13 mouse cellular contexts compared by ENCODE assay signal in genomic region chr12:25303500-25304050, GRCm38 (mm10).
DNase-seq lines count a peak whose midpoint lies in the region; ATAC-seq lines count a peak whose summit lies in the region.
"Had no signal": no experiment of that assay in that cellular context is flagged by ENCODE, and none has a peak within 500 bp of the region (broad histone marks: within the 10 kb centered on the region; RNA-seq: fewer than 3 reads in every experiment).

No protein-coding gene starts in this region.

- H3K4me1 ChIP-seq in heart, embryonic 13.5 days = peaks cover 47% of the 10 kb centered on the region

- no peak for DNase-seq in heart, postnatal 14 days
- peak; percentile 11 for DNase-seq in urinary bladder, postnatal 14 days (ENCODE audit: low spot score)
- no peak for DNase-seq in urinary bladder, postnatal 36 days (ENCODE audit: low spot score in 2 of 2)
- no peak for DNase-seq in adrenal gland, postnatal 36 days
- no peak for DNase-seq in right cerebral cortex, adult 18-20 months
- DNase-seq in adrenal gland, postnatal 10 days = no peak
- DNase-seq: forebrain, postnatal 0 days; gastrocnemius, postnatal 25 days had no signal

- no peaks in the 10 kb centered on the region for H3K36me3 ChIP-seq in heart, embryonic 13.5 days
- H3K36me3 ChIP-seq in macrophage (ENCODE audit: inconsistent target) = no peaks in the 10 kb centered on the region
- H3K36me3 ChIP-seq: limb, embryonic 13.5 days; midbrain, embryonic 13.5 days had no signal

- H3K79me2 ChIP-seq in macrophage (ENCODE audit: inconsistent target) = no peaks in the 10 kb centered on the region

- no peaks in the 10 kb centered on the region for H3K27me3 ChIP-seq in heart, embryonic 13.5 days (replicated peaks)
- H3K27me3 ChIP-seq: limb, embryonic 13.5 days; midbrain, embryonic 13.5 days had no signal

- no peak overlapping the region for H3K9ac ChIP-seq in heart, embryonic 13.5 days
- H3K9ac ChIP-seq: forebrain, postnatal 0 days; limb, embryonic 13.5 days; midbrain, embryonic 13.5 days had no signal

- H3K4me2 ChIP-seq in heart, embryonic 13.5 days = no peak overlapping the region
- H3K4me2 ChIP-seq: limb, embryonic 13.5 days; midbrain, embryonic 13.5 days had no signal

- 48% methylated on average over 7 of the region's 7 CpGs for WGBS in heart, embryonic 13.5 days
- 17% methylated on average over 7 of the region's 7 CpGs for WGBS in macrophage (ENCODE audit: missing documents)

- intact Hi-C loops in heart, postnatal 14 days (cut with DNase I) = no loop called here

- no peak for ATAC-seq in heart, embryonic 13.5 days (ENCODE audit: extremely low read depth, insufficient number of reproducible peaks, low FRiP score, low TSS enrichment)
- ATAC-seq: activated CD4-positive, CD25-positive, alpha-beta regulatory T cell, adult 4 months; forebrain, postnatal 0 days; midbrain, embryonic 13.5 days had no signal

- peak overlapping the region; percentile 28 for H3K27ac ChIP-seq in heart, embryonic 13.5 days (replicated peaks)
- peak overlapping the region; percentile 18 for H3K27ac ChIP-seq in macrophage
- H3K27ac ChIP-seq: limb, embryonic 13.5 days; midbrain, embryonic 13.5 days had no signal

- H3K4me3 ChIP-seq in heart, embryonic 13.5 days = no peak overlapping the region
- H3K4me3 ChIP-seq in macrophage (ENCODE audit: inconsistent target) = no peak overlapping the region
- H3K4me3 ChIP-seq: limb, embryonic 13.5 days; midbrain, embryonic 13.5 days had no signal

- H3K9me3 ChIP-seq in heart, embryonic 13.5 days = no peaks in the 10 kb centered on the region
- H3K9me3 ChIP-seq: limb, embryonic 13.5 days; midbrain, embryonic 13.5 days had no signal
